Mouse (Mus musculus) neural tube, embryonic 13.5 days (tissue): ENCODE measurements around the gene Picalm. TPM values are rescaled to one million over a fixed set of nuclear protein-coding genes. Genes with fewer than 3 reads are reported as not detected.

Source experiments
- polyA plus RNA-seq: library from polyadenylated mRNA; unstranded; fragments of >200 nt; fragmentation: Nextera tagmentation; extraction: Ambion mirVana; gene quantifications from 2 replicates; pipeline ENCODE4 v1.2.1, GENCODE M21; 2015

Picalm gene
- polyA plus RNA-seq, 1 experiment from 2014 or later: 39.5 TPM

Other genes starting within 250 kb of the Picalm start
- gene Ccdc81, start 226.6 kb upstream of the Picalm start, polyA plus RNA-seq: 0.14 and 0.24 TPM in 2 replicates
- gene Hikeshi, start 189.0 kb upstream of the Picalm start, polyA plus RNA-seq: 133 and 144 TPM in 2 replicates
- 35.4 and 39.4 TPM in 2 replicates for gene Eed, start 149.2 kb upstream of the Picalm start, polyA plus RNA-seq
- not detected in 2 replicates for gene Ccdc83, start 135.6 kb downstream of the Picalm start, polyA plus RNA-seq
- 6.1 and 9.1 TPM in 2 replicates for gene Sytl2, start 172.0 kb downstream of the Picalm start, polyA plus RNA-seq